ENCODE assay signal across 8 mouse cellular contexts in genomic region chr4:123717574-123718433, GRCm38 (mm10). TPM values are rescaled to one million over a fixed set of nuclear protein-coding genes. Genes with fewer than 3 reads are reported as not detected.
A peak's percentile ranks its signal among the peaks of the same experiment; 100 is the strongest.
DNase-seq lines count a peak whose midpoint lies in the region; ATAC-seq lines count a peak whose summit lies in the region.

TSS of gene Ndufs5 (minus strand) at chr4:123718202.

- WGBS in hindbrain, embryonic 11.5 days = under 1% methylated on average over 40 of the region's 40 CpGs

- no peaks in the 10 kb centered on the region for H3K27me3 ChIP-seq in hindbrain, embryonic 11.5 days (ENCODE audit: control insufficient read depth, insufficient read depth, low read length)

- H3K27ac ChIP-seq in hindbrain, embryonic 11.5 days (ENCODE audit: low read depth, low read length) = 0 out of 2 replicates have a peak within 1 kb of the TSS, but pooled peaks have one; percentile 39

- H3K36me3 ChIP-seq in hindbrain, embryonic 11.5 days (ENCODE audit: control insufficient read depth, insufficient read depth, low read length) = no peaks in the 10 kb centered on the region

- H3K4me3 ChIP-seq in hindbrain, embryonic 11.5 days (ENCODE audit: low read depth, low read length) = peak within 1 kb of the TSS; percentile 83

- peak; percentile 91 for DNase-seq in Muller cell, postnatal 12 days (ENCODE audit: inconsistent ontology term)
- DNase-seq in cerebellum, adult 9-11 months = peak; percentile 97
- DNase-seq in frontal cortex, adult 2 months (ENCODE audit: extremely low spot score in 1 of 2, low spot score in 1 of 2) = peak; percentile 89 to 98
- peak; percentile 99 for DNase-seq in hindbrain, embryonic 11.5 days (ENCODE audit: low spot score)
- peak; percentile 98 to 99 for DNase-seq in layer of hippocampus, postnatal 10 days (ENCODE audit: low spot score in 2 of 2)
- peak; percentile 99 for DNase-seq in lung, postnatal 10 days
- peak; percentile 96 for DNase-seq in ovary, postnatal 36 days (ENCODE audit: low spot score)
- DNase-seq in thymus, postnatal 25 days = peak; percentile 96

- no peaks in the 10 kb centered on the region; the same call in 1 of the 2 replicates for H3K4me1 ChIP-seq in hindbrain, embryonic 11.5 days (replicated peaks; ENCODE audit: control insufficient read depth, insufficient read depth, low read length)

- peak within 1 kb of the TSS; percentile 66 for H3K4me2 ChIP-seq in hindbrain, embryonic 11.5 days (replicated peaks; ENCODE audit: low read depth, low read length)

- H3K9me3 ChIP-seq in hindbrain, embryonic 11.5 days (ENCODE audit: control insufficient read depth, low read length) = no peaks in the 10 kb centered on the region

- H3K9ac ChIP-seq in hindbrain, embryonic 11.5 days (ENCODE audit: low read depth, low read length) = peak within 1 kb of the TSS; percentile 88

- peak; percentile 96 for ATAC-seq in hindbrain, embryonic 11.5 days (ENCODE audit: low FRiP score)

RNA-seq across cellular contexts. Expression of gene Ndufs5, which starts in this region (rescaled TPM):
- polyA plus RNA-seq in frontal cortex, adult 2 months (2012; rRNA removed) = 517 and 524 TPM in 2 replicates
- polyA plus RNA-seq in hindbrain, embryonic 11.5 days (2014; fragmentation: Nextera tagmentation; extraction: Ambion mirVana) = 340 and 344 TPM in 2 replicates
- total RNA-seq in layer of hippocampus, postnatal 10 days (2021) = 100 to 1,000 TPM; 174 to 175 TPM

Comparison
In these comparisons a context has a peak if more than half of its experiments do, and no peak if none do; other contexts are left out.
1. Peak in every context shown above with its lines: DNase-seq, ATAC-seq, H3K4me3 ChIP-seq and H3K27ac ChIP-seq.